Mouse (Mus musculus): ENCODE data around the gene Tbc1d14. TPM values are rescaled to one million over a fixed set of nuclear protein-coding genes. Genes with fewer than 3 reads are reported as not detected.

The Tbc1d14 gene
- polyA plus RNA-seq (2015; fragmentation: Nextera tagmentation; extraction: Ambion mirVana) = 12.5 and 14.9 TPM in 2 replicates

GRCm38 (mm10) chr5:36593176-36593575 is at the start of gene Tbc1d14:
Tbc1d14 (minus strand) TSS chr5:36593276.

DNA sequence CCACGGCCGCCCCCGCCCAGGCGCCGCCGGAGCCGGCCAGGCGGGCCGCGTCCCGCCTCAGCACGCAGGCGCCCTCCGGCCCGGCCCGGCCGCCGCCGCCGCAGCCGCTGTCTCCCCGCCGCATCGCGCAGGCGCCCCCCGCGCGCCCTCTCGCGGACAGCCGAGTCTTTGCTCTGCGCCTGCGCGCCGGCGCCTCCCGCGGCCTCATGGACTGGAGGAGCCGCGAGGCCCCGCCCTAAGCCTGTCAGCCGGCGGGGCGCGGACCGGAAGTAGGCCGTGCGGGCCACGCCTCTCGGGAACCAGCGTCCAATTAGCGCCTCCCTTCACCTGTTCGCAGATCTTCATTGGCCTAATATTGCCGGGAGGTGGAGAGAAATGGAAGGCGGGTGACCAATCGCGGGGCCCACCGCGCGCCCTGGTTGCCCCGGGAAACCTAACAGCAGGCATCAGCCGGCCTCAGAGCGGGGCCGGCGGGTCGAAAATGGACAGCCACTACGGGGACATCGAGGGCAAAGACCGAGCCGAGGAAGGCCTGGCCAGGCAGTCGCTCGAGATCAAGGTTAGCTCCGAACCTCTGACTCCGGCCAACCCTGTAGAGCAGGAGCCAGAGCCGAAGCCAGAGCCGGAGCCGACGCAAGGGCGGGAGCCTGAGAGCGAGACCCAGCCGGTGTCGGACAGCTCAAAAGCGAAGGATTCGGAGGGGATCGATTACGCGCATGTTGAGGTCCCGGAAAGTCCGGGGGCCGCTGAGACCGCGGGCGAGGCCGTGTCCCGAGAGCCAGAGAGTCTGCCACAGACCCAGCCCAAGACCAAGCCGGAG is 108.7 kb downstream of the Tbc1d14 start, which contains the start of the genes Tada2b and Ccdc96:
Tada2b (minus strand) TSS at position 115 of the 820 bp plus-strand sequence.
Ccdc96 (plus strand) TSS at position 418 of the 820 bp plus-strand sequence.

GRCm38 (mm10) chr5:36464709-36465661 is 128.1 kb downstream of the Tbc1d14 start, which contains the start of gene Grpel1:
Grpel1 (plus strand) TSS chr5:36464998.

Other genes starting within 250 kb of the Tbc1d14 start
- gene Sorcs2, start 195.1 kb downstream of the Tbc1d14 start, polyA plus RNA-seq (2015; fragmentation: Nextera tagmentation; extraction: Ambion mirVana) = 0.87 and 1.1 TPM in 2 replicates
- gene Grpel1, start 128.3 kb downstream of the Tbc1d14 start, polyA plus RNA-seq (2015; fragmentation: Nextera tagmentation; extraction: Ambion mirVana) = 30.1 and 30.6 TPM in 2 replicates
- gene Tada2b, start 109.0 kb downstream of the Tbc1d14 start, polyA plus RNA-seq (2015; fragmentation: Nextera tagmentation; extraction: Ambion mirVana) = 1.6 and 1.7 TPM in 2 replicates
- gene Ccdc96, start 108.7 kb downstream of the Tbc1d14 start, polyA plus RNA-seq (2015; fragmentation: Nextera tagmentation; extraction: Ambion mirVana) = 0.11 and 0.12 TPM in 2 replicates
- gene D5Ertd579e, start 102.7 kb upstream of the Tbc1d14 start, polyA plus RNA-seq (2015; fragmentation: Nextera tagmentation; extraction: Ambion mirVana) = 24.1 and 26.3 TPM in 2 replicates
- gene Bloc1s4, start 155.4 kb upstream of the Tbc1d14 start, polyA plus RNA-seq (2015; fragmentation: Nextera tagmentation; extraction: Ambion mirVana) = 21.6 and 22.2 TPM in 2 replicates
- gene Mrfap1, start 203.5 kb upstream of the Tbc1d14 start, polyA plus RNA-seq (2015; fragmentation: Nextera tagmentation; extraction: Ambion mirVana) = 171 and 187 TPM in 2 replicates
- 10.1 and 14.3 TPM in 2 replicates for gene Man2b2, start 237.4 kb upstream of the Tbc1d14 start, polyA plus RNA-seq (2015; fragmentation: Nextera tagmentation; extraction: Ambion mirVana)

Data from spleen, postnatal 0 days (tissue).